Mouse (Mus musculus) adrenal gland, postnatal 10 days (tissue): Measurements from ENCODE around the gene Gm7879. TPM values are rescaled to one million over a fixed set of nuclear protein-coding genes. Genes with fewer than 3 reads are reported as not detected.
A peak's percentile ranks its signal among the peaks of the same experiment; 100 is the strongest.

ENCODE experiments used
- DNase-seq: peaks from one replicate; pipeline ENCODE4 v3.0.0; 2021; ENCODE audit warnings: mixed read lengths
- total RNA-seq, 2 experiments: library from RNA; stranded (reverse); gene quantifications; 2 replicates each; pipeline ENCODE4 v1.2.3; 2021

The Gm7879 gene
- total RNA-seq, 2 experiments from 2014 or later: 12.7 to 13.6 TPM

- DNase-seq: peak; percentile 65
Observed at GRCm38 (mm10) chr5:43948111-43948743, 35.3 kb downstream of the Gm7879 start.

GRCm38 (mm10) chr5:43948748-43949275, 35.9 kb downstream of the Gm7879 start:
- DNase-seq: peak; percentile 42

DNA sequence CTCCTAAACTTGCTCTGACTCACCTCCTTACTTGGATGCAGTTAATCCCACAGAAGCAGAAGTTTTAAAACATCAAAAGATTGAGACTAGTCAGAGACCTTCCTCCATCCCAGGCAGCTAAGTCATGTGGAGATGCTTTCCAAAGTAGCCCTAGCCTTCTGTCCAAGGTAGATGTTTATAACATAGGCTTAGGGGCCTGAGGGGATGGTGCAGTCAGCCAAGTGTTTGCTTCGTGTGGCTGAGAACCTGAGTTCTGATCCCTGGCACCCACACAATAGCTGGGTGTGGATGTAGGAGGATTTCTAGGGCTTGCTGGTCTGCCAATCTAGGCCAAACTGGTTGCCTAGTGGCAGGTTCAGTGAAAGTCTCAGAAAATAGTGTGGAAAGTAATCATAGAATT, 40.3 kb downstream of the Gm7879 start:
- DNase-seq: no peak

- DNase-seq: no peak
Observed at GRCm38 (mm10) chr5:43959884-43960440, 47.0 kb downstream of the Gm7879 start.

DNA sequence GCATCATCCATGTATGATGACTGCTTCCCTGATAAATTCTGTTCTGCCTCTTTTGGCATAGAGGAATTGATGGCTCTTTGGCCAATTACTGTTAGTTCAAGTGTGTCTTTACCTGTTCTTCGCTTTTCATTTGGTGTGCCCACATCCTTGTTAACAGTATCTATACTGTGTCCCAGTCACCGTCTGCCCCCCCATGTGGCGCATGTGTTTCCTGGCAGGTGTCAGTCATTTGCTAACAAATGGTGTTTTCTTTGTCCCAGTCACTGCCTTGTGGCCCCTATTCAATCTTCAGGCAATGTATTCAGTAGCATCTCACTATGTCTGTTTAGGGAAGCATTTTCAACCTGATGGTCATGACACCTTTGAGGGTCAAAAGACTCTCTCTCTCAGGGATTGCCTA, 48.1 kb downstream of the Gm7879 start:
- no peak for DNase-seq

Other genes starting within 250 kb of the Gm7879 start
- gene Bst1, start 94.3 kb upstream of the Gm7879 start, total RNA-seq: 1 to 10 TPM in 1 of 2 experiments, under 1 TPM in 1; 1.00 to 1.6 TPM
- gene Fbxl5, start 91.5 kb upstream of the Gm7879 start, total RNA-seq: 10 to 100 TPM; 46.3 to 48.6 TPM
- 10 to 100 TPM; 17.4 to 19.9 TPM for gene Cd38, start 44.6 kb upstream of the Gm7879 start, total RNA-seq
- gene Fgfbp1, start 68.6 kb downstream of the Gm7879 start, total RNA-seq: not detected
- 10 to 100 TPM; 16.4 to 19.4 TPM for gene Prom1, start 188.9 kb downstream of the Gm7879 start, total RNA-seq